Mouse (Mus musculus): ENCODE measurements at regions not wholly inside any gene's neighbourhood (a gene's known extent, or its start where the extent isn't known, plus 50 kb on each side); places are given as distances from the start of the nearest gene placed in this dataset.
"Not testable (repeated sequence)": the region's sequence is repeated elsewhere in the genome, so short reads cannot be mapped to it uniquely, and the experiment has no call there.

DNA sequence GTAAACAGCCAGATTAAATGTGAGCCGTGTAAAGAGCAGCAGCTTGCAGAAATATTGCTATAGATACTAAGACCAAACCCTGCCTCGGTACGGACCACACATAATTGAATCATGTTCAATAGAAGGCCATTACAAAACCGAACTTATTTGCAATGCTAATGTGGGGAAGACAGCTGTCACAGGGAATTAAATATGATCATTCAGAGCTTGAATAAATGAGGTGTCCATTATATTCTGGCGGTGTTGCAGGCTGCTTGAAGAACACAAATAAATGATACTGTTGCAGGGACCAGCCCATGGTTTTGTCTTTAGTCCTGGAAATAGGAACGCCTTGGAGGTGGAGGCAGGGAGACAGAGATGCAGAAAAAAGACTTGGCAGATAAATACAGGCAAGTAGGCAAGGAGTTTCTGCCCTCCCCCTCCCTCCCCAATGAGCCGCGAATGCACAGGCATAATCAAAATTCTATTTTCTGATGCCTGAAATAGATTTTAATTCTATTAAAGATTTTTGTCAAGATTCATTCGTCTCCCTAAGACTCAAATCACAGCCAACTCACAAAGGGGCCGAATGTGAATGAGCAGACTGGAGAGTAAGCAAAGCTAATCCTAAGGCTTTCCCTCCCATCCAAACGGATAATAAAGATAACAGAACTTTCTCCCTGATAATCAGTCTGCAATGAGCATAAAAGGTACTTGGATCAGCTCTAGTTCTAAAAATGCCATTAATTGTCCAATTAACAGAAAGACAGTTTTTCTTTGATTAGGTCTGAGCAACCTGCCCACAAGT is 147.6 kb downstream of the Brms1l start:
- TF ChIP-seq POLR2A (IDR thresholded peaks at IDR 0.05; ENCODE audit: borderline replicate concordance, control insufficient read depth, low read depth, low read length) (no peak), CTCF (IDR thresholded peaks at IDR 0.05; ENCODE audit: control insufficient read depth, insufficient read depth, low read length) (no peak)
- Histone ChIP-seq H3K4me1 (ENCODE audit: control insufficient read depth, insufficient read depth, low read length) (no peaks in the 10 kb centered on the region), H3K27ac (ENCODE audit: control insufficient read depth, insufficient read depth, low read depth, low read length, poor library complexity) (no peak overlapping the region), H3K4me3 (replicated peaks; ENCODE audit: control insufficient read depth, low read depth, low read length) (no peak overlapping the region)
- WGBS = 74% methylated on average over 11 of the region's 11 CpGs

GRCm38 (mm10) chr12:55983128-55983527 is 147.0 kb downstream of the Brms1l start:
- Histone ChIP-seq H3K27ac (ENCODE audit: control insufficient read depth, insufficient read depth, low read depth, low read length, poor library complexity) (no peak overlapping the region), H3K4me3 (replicated peaks; ENCODE audit: control insufficient read depth, low read depth, low read length) (no peak overlapping the region), H3K4me1 (ENCODE audit: control insufficient read depth, insufficient read depth, low read length) (no peaks in the 10 kb centered on the region)
- no peak for TF ChIP-seq CTCF (IDR thresholded peaks at IDR 0.05; ENCODE audit: control insufficient read depth, insufficient read depth, low read length)
- no peak for TF ChIP-seq POLR2A (IDR thresholded peaks at IDR 0.05; ENCODE audit: borderline replicate concordance, control insufficient read depth, low read depth, low read length)
- 61% methylated on average over 3 of the region's 3 CpGs for WGBS

GRCm38 (mm10) chr12:55974262-55974661 is 138.1 kb downstream of the Brms1l start:
- TF ChIP-seq POLR2A (IDR thresholded peaks at IDR 0.05; ENCODE audit: borderline replicate concordance, control insufficient read depth, low read depth, low read length) = no peak
- no peak for TF ChIP-seq CTCF (IDR thresholded peaks at IDR 0.05; ENCODE audit: control insufficient read depth, insufficient read depth, low read length)
- Histone ChIP-seq H3K4me3 (replicated peaks; ENCODE audit: control insufficient read depth, low read depth, low read length) (no peak overlapping the region), H3K4me1 (ENCODE audit: control insufficient read depth, insufficient read depth, low read length) (no peaks in the 10 kb centered on the region), H3K27ac (ENCODE audit: control insufficient read depth, insufficient read depth, low read depth, low read length, poor library complexity) (no peak overlapping the region)
- WGBS = 84% methylated on average over 3 of the region's 3 CpGs

DNA sequence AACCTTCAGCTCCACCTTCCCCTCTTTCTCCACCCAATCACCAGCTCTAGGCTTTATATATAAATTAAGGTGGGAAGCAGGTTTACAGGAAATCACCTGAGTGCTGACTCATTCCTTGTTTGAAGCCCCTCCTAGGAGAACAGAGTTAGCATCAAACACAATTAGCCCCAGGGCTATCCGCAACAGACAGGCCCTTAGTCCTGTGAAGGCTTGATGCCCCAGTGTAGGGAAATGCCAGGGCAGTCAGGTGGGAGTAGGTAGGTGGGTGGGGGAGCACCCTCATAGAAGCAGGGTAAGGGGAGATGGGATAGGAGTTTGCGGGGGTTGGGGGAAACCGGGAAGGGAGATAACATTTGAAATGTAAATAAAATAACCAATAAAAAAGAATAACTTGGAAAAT is 123.2 kb downstream of the Brms1l start:
- H3K4me1 ChIP-seq (ENCODE audit: control insufficient read depth, insufficient read depth, low read length); H3K4me3 ChIP-seq (replicated peaks; ENCODE audit: control insufficient read depth, low read depth, low read length); H3K27ac ChIP-seq (ENCODE audit: control insufficient read depth, insufficient read depth, low read depth, low read length, poor library complexity): not testable (repeated sequence)
- WGBS = 84% methylated on average over 3 of the region's 3 CpGs

- WGBS = 78% methylated on average over 6 of the region's 6 CpGs
Observed at GRCm38 (mm10) chr12:55940566-55940965, 104.4 kb downstream of the Brms1l start.

DNA sequence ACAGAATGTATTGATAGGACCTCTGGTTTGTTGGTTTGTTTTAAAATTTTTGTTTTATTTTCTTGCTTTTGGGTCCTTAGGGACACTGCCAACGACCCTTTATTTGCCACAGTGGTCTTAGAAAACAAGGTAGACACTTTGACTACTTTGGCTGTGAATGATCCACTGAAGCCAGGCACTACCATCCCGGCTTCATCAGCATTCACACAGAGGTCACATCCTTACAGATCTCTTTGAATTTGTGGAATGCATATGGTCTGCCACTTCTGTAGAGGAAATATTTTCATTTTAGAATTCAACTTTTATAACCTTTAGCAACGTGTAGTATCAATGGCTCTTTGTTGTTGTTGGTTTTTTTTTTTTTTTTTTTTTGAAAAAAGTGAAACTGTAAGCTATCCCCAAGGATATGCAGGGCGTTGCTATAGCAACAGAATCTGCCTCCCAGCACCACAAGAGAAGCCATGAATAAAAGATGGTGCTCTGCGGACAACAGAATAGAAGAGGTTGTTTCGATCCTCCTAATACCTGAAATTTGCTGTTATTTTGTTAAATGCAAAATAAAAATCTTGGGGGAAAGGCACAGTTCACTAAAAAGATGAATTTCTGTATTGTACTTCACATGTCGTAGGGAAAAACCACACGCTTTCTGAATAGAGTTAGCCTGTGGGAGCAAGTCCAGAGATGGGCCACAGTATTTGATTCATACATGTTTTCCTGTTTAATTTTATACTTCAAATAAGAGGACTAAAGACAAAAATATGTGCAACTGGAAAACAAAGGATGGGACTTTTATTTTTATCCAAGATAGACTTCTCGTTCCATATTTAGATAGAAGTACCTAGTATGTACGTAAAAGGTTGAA is 103.4 kb downstream of the Brms1l start:
- TF ChIP-seq POLR2A (IDR thresholded peaks at IDR 0.05; ENCODE audit: borderline replicate concordance, control insufficient read depth, low read depth, low read length) (no peak), CTCF (IDR thresholded peaks at IDR 0.05; ENCODE audit: control insufficient read depth, insufficient read depth, low read length) (no peak)
- Histone ChIP-seq H3K4me3 (replicated peaks; ENCODE audit: control insufficient read depth, low read depth, low read length) (no peak overlapping the region), H3K27ac (ENCODE audit: control insufficient read depth, insufficient read depth, low read depth, low read length, poor library complexity) (no peak overlapping the region), H3K4me1 (ENCODE audit: control insufficient read depth, insufficient read depth, low read length) (no peaks in the 10 kb centered on the region)
- 65% methylated on average over 10 of the region's 10 CpGs for WGBS

More at GRCm38 (mm10) chr12:55940566-55940965, 104.4 kb downstream of the Brms1l start:
- no peak overlapping the region for H3K4me3 ChIP-seq (replicated peaks; ENCODE audit: control insufficient read depth, low read depth, low read length)
- H3K4me1 ChIP-seq (ENCODE audit: control insufficient read depth, insufficient read depth, low read length) = no peaks in the 10 kb centered on the region
- TF ChIP-seq POLR2A (IDR thresholded peaks at IDR 0.05; ENCODE audit: borderline replicate concordance, control insufficient read depth, low read depth, low read length) (no peak), CTCF (IDR thresholded peaks at IDR 0.05; ENCODE audit: control insufficient read depth, insufficient read depth, low read length) (no peak)
- no peak overlapping the region for H3K27ac ChIP-seq (ENCODE audit: control insufficient read depth, insufficient read depth, low read depth, low read length, poor library complexity)

DNA sequence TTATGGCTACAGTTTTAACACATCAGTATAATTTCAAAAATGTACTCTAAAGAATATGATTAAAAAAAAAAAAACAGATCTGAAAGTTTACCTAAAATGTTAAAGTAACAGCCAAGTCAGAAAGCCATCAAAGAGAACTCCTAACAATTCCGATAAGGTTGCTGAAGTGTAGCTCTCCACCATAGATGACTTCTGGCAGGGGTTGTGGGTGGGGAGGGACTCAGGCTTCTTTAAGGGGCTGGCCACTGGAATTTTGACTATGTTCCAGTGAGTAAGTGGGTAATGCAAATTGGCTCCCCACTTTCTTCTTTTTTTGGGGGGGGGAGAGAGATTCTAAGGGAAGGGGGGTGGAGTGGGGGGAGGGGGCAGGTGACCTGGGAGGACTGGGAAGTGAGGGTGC is 98.0 kb downstream of the Brms1l start:
- Histone ChIP-seq H3K27ac (ENCODE audit: control insufficient read depth, insufficient read depth, low read depth, low read length, poor library complexity) (no peak overlapping the region), H3K4me1 (ENCODE audit: control insufficient read depth, insufficient read depth, low read length) (no peaks in the 10 kb centered on the region), H3K4me3 (replicated peaks; ENCODE audit: control insufficient read depth, low read depth, low read length) (no peak overlapping the region)
- TF ChIP-seq CTCF (IDR thresholded peaks at IDR 0.05; ENCODE audit: control insufficient read depth, insufficient read depth, low read length) = no peak
- 71% methylated on average over 1 of the region's 1 CpGs for WGBS

DNA sequence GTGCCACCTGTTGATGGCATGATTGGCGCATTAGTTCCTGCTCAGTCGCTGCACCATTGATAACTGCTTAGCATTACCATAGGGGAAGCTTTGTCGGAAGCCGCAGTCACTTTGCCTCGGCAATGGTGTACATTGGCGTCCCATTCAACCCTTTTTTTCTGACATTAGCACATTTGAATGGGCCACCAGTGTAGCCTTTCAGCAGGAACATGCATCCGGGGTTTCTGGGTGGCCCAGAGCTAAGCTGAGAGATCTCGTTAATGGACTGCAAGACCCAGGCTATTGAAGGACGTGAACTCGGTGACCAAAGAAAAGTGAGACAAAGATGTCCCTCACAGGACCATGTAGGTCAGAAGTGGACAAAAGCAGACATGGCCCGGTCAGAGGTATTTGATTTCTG is 97.3 kb downstream of the Brms1l start:
- 76% methylated on average over 11 of the region's 11 CpGs for WGBS
- TF ChIP-seq POLR2A (IDR thresholded peaks at IDR 0.05; ENCODE audit: borderline replicate concordance, control insufficient read depth, low read depth, low read length) (no peak), CTCF (IDR thresholded peaks at IDR 0.05; ENCODE audit: control insufficient read depth, insufficient read depth, low read length) (no peak)
- Histone ChIP-seq H3K4me3 (replicated peaks; ENCODE audit: control insufficient read depth, low read depth, low read length) (no peak overlapping the region), H3K4me1 (ENCODE audit: control insufficient read depth, insufficient read depth, low read length) (no peaks in the 10 kb centered on the region), H3K27ac (ENCODE audit: control insufficient read depth, insufficient read depth, low read depth, low read length, poor library complexity) (no peak overlapping the region)

All from bone marrow, adult 2 months (tissue).